Mouse (Mus musculus) stomach, embryonic 15.5 days (tissue): Measurements from ENCODE around the gene Ptprf. TPM values are rescaled to one million over a fixed set of nuclear protein-coding genes. Genes with fewer than 3 reads are reported as not detected.

Experiments
- ATAC-seq: fragments of 200-750 bp; cut with Nextera tagmentation; 2 replicates; pipeline ENCODE4 v1.8.0; 2017; ENCODE audit warnings: low read depth, moderate number of reproducible peaks, moderate TSS enrichment; ENCODE audit not compliant: insufficient read depth, low FRiP score
- H3K27ac ChIP-seq: fragments of 300-500 bp; sonication (generic); 2 replicates; pipeline ENCODE4 v1.5.1; 2015; ENCODE audit warnings: mild to moderate bottlenecking, inconsistent platforms
- H3K27me3 ChIP-seq: fragments of 300-500 bp; sonication (generic); replicated peaks from 2 replicates; pipeline ENCODE4 v1.6.1; 2015; ENCODE audit warnings: inconsistent platforms
- H3K36me3 ChIP-seq: fragments of 300-500 bp; sonication (generic); 2 replicates; pipeline ENCODE4 v1.6.1; 2015; ENCODE audit warnings: inconsistent platforms
- H3K4me1 ChIP-seq: fragments of 300-500 bp; sonication (generic); 2 replicates; pipeline ENCODE4 v1.6.1; 2015; ENCODE audit warnings: inconsistent platforms
- H3K4me2 ChIP-seq: fragments of 300-500 bp; sonication (generic); 2 replicates; pipeline ENCODE4 v1.6.1; 2015; ENCODE audit warnings: mild to moderate bottlenecking, inconsistent platforms
- H3K4me3 ChIP-seq: fragments of 300-500 bp; sonication (generic); replicated peaks from 2 replicates; pipeline ENCODE4 v1.5.1; 2015; ENCODE audit warnings: inconsistent platforms
- H3K9ac ChIP-seq: fragments of 300-500 bp; sonication (generic); 2 replicates; pipeline ENCODE4 v1.6.1; 2015; ENCODE audit warnings: inconsistent platforms
- H3K9me3 ChIP-seq: fragments of 300-500 bp; sonication (generic); 2 replicates; pipeline ENCODE4 v1.6.1; 2016; ENCODE audit warnings: inconsistent platforms
- WGBS: fragments of 180-500 bp; shearing (Covaris S2); methylation state at CpG from one replicate; pipeline ENCODE4 v1.1.7; 2015; 5-methylcytosine and 5-hydroxymethylcytosine counted together
- polyA plus RNA-seq: library from polyadenylated mRNA; unstranded; fragments of >200 nt; fragmentation: Nextera tagmentation; extraction: Ambion mirVana; gene quantifications from 2 replicates; pipeline ENCODE4 v1.2.1, GENCODE M21; 2015

Ptprf gene
- polyA plus RNA-seq, 1 experiment from 2014 or later, result 79.2 TPM

DNA sequence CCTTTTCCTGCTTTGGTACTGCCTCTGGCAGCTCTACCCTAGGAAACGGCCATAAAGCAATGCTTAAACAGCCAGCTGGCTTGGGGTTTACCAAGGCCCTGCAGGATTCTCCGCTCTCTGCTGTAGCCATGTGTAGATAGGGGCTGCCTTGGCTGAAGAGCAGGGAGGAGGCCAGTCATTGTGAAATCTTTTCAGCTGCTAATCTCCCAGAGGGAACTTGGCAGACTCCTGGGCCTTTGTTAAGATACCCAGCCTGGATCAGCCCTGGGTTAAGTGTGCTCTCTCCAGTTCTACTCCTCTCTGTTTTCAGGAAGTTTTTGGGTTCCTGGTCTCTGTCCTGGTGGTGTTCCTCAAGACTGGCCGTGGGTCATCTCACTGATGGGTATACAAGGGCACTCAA is 43.9 kb downstream of the Ptprf start:
- H3K9ac ChIP-seq, result no peak overlapping the region
- no peaks in the 10 kb centered on the region for H3K9me3 ChIP-seq
- H3K4me1 ChIP-seq, result peaks cover 9% of the 10 kb centered on the region
- H3K4me2 ChIP-seq, result no peak overlapping the region
- no peaks in the 10 kb centered on the region for H3K27me3 ChIP-seq
- peaks cover 33% of the 10 kb centered on the region for H3K36me3 ChIP-seq
- no peak overlapping the region for H3K27ac ChIP-seq
- ATAC-seq, result no peak
- 80% methylated on average over 3 of the region's 3 CpGs for WGBS
- no peak overlapping the region for H3K4me3 ChIP-seq

DNA sequence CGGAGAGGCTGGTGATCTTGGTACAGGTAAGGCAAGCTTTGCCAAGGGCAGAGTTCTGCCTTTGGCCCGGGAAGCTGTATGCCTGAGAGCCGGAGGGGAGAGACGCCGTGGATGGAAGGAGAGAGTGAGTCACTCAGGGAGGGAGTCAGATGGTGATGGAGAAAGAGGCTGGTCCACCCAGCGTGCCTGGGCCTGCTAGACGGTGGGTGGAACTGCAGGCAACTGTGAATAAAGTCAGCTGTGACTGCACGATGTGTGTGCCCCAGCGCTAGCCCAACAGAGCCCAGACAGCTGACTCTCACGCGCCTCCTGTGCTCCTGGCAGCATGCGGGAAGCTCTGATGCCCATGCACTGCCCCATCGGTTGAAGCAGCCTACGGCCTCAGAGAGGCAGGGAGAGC is 45.4 kb downstream of the Ptprf start:
- Histone ChIP-seq H3K27me3 (no peaks in the 10 kb centered on the region), H3K9ac (no peak overlapping the region), H3K4me2 (no peak overlapping the region), H3K36me3 (peaks cover 24% of the 10 kb centered on the region), H3K27ac (peak overlapping the region; percentile 21; the same call in 1 of the 2 replicates), H3K9me3 (no peaks in the 10 kb centered on the region), H3K4me1 (peaks cover 10% of the 10 kb centered on the region), H3K4me3 (no peak overlapping the region)
- WGBS, result 72% methylated on average over 14 of the region's 14 CpGs
- ATAC-seq, result peak; percentile 51; the same call in 1 of the 2 replicates

DNA sequence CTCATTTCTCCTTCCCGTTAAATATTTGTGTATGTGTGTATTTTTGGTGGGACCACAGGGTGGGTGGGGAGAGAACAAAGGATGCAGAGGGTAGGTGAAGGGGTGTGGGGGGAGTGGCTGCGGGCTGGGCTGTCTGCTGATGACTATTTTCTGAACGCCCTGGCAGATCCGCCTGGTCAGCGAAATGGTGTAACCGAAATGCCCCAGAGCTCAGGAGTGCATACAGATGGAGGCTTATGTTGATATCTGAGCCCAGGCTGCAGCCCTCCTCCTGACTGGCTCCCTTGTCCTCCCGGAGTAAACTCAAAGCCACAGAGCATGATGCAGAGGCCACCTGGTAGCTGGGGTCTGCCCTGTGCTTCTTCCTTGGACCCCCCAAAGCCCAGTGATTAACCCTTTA is 47.4 kb downstream of the Ptprf start:
- peaks cover 16% of the 10 kb centered on the region; the same call in 1 of the 2 replicates for H3K36me3 ChIP-seq
- no peak for ATAC-seq
- 59% methylated on average over 7 of the region's 7 CpGs for WGBS

DNA sequence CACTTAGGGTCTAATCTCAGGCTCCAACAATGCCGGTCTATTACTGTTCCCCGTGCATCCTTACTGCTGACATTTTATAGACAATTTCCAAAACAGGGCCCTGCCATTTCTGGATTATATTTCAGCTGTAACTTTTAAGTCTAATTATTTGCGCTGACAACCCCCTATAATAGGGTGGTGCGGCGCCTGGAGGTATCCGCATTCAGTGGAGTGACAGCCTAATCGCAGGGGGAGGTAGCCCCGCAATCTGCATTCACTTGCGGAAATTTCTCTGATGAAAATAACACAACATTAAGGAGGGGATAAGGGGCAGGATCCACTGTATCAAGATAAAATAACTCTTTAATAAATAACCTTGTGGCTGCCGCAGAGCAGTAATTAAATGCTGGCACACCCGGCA is 47.9 kb downstream of the Ptprf start:
- no peak overlapping the region for H3K9ac ChIP-seq
- no peak overlapping the region for H3K4me3 ChIP-seq
- peaks cover 15% of the 10 kb centered on the region for H3K36me3 ChIP-seq
- H3K9me3 ChIP-seq, result no peaks in the 10 kb centered on the region
- H3K4me2 ChIP-seq, result no peak overlapping the region
- no peaks in the 10 kb centered on the region for H3K27me3 ChIP-seq
- H3K27ac ChIP-seq, result no peak overlapping the region
- WGBS, result 81% methylated on average over 11 of the region's 11 CpGs
- H3K4me1 ChIP-seq, result 0 out of 2 replicates have a peak, but pooled peaks cover 6% of the 10 kb centered on the region
- ATAC-seq, result no peak

More for the DNA sequence above, 47.4 kb downstream of the Ptprf start:
- H3K27me3 ChIP-seq, result no peaks in the 10 kb centered on the region
- no peak overlapping the region for H3K27ac ChIP-seq
- H3K9ac ChIP-seq, result no peak overlapping the region
- no peak overlapping the region for H3K4me3 ChIP-seq
- no peaks in the 10 kb centered on the region for H3K9me3 ChIP-seq
- H3K4me2 ChIP-seq, result no peak overlapping the region
- 0 out of 2 replicates have a peak, but pooled peaks cover 6% of the 10 kb centered on the region for H3K4me1 ChIP-seq

DNA sequence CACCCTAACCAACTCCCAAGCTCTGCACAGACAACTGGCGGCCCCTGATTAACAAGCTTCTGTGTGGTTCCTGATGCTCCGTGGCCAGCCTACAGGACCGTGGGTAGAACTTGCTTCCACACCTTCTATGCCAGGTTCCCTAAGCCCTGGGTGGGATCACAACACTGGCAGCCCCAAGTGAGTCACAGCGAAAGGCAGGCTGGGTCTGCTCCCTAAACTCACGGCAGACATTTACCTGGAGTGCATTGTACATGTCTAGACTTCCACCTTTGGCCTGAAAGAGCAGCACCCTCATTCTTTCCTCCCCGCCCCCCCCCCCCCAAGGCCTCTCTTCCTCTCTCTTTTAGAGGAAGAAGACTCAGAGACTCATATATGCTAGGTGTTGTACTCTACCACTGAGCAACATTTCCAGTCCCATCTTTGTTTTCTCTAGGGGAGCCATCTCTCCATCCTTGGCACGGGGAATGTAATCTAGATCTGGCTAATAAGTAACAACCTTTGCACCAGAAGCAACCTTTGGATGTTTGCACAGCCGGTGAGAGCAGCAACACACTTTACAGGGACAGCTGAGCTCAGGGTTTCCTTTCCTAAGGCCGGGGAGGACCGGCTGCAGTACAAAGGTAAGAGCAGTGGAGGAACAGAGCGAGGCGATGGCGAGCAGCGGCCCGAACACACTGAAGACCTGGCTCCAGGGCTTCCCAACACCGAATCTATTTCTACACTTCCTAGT is 51.1 kb downstream of the Ptprf start:
- Histone ChIP-seq H3K4me1 (peaks cover 9% of the 10 kb centered on the region; the same call in 1 of the 2 replicates), H3K4me3 (no peak overlapping the region), H3K9ac (no peak overlapping the region), H3K36me3 (peaks cover 35% of the 10 kb centered on the region), H3K27ac (peak overlapping the region; percentile 76), H3K9me3 (no peaks in the 10 kb centered on the region), H3K27me3 (no peaks in the 10 kb centered on the region), H3K4me2 (no peak overlapping the region)
- 65% methylated on average over 15 of the region's 16 CpGs for WGBS
- ATAC-seq, result peak; percentile 87

DNA sequence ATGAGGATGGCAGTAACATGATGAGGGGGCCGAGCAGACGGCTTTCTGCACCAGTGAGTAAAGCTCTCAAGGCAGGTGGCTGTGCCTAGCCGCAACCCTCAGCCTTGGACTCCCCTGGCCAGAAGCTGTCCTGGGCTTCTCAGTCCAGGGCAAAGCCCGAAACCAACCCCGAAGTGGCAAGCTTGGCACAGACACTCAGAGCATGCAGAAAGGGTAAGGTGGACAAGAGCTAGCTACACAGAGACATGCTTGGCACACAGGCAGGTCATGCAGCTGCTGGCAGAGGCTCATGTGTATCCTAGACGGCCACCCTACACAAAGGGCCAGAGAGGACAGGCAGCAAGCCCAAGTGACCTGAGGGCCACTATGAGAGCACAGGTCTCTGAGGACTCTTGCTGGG is 52.5 kb downstream of the Ptprf start:
- 87% methylated on average over 6 of the region's 6 CpGs for WGBS
- Histone ChIP-seq H3K9me3 (no peaks in the 10 kb centered on the region), H3K36me3 (peaks cover 43% of the 10 kb centered on the region), H3K4me1 (peaks cover 7% of the 10 kb centered on the region; the same call in 1 of the 2 replicates), H3K4me3 (no peak overlapping the region), H3K4me2 (no peak overlapping the region), H3K27me3 (no peaks in the 10 kb centered on the region), H3K9ac (no peak overlapping the region), H3K27ac (no peak overlapping the region)
- ATAC-seq, result no peak

DNA sequence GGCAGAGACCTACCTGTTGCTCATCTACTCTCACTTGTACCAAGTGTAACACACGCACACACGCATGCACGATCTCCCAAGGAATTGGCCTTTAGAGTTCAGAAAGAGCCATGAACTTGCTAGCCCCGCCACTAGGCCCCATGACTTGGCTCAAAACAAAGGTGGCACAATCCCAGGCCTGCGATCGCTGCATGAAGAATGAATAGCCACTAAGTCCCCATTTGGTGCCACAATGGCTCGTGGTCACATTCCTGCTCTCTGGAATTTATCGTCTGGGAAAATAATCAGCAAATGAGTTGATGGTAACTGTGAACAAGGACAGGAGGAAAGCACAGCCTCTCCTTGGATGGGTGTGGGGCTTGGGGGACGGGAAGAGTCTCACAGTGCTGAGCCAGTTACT is 54.3 kb downstream of the Ptprf start:
- Histone ChIP-seq H3K4me2 (no peak overlapping the region), H3K4me1 (peaks cover 4% of the 10 kb centered on the region; the same call in 1 of the 2 replicates), H3K9ac (no peak overlapping the region), H3K9me3 (no peaks in the 10 kb centered on the region), H3K4me3 (no peak overlapping the region), H3K36me3 (peaks cover 38% of the 10 kb centered on the region), H3K27me3 (no peaks in the 10 kb centered on the region), H3K27ac (no peak overlapping the region)
- ATAC-seq, result no peak
- WGBS, result 83% methylated on average over 9 of the region's 9 CpGs

DNA sequence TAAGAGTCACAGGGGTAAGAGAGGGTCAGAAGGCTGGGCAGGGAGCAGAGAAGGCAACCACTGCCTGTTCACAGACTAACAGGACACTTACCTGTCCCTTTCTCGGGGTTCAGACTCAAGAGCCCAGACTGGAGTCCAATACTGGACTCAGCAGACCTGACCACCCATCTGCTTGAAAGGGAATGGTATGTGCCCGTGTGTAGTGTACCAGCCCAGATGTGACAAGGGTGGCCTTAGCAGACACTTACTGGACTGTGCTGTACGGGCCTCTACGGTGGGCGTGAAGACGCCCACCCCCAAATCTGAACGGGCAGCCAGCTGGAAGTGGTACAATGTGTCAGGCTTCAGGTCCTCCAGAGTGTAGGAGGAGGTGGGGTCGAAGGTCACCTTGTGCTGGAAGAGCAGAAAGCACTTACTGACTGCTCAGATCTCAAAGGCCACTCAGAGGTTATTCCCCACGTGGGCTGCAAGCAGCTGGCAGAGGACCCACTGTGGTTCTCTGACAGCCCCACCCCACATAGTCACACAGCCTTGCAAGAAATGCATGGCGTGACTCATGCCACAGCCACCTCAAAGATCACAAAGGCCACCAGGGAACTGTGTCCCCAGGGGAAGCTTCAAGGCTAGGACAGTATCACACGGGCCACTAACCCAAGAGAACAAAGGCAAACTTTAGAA is 56.4 kb downstream of the Ptprf start:
- no peak overlapping the region for H3K4me3 ChIP-seq
- H3K4me1 ChIP-seq, result peaks cover 4% of the 10 kb centered on the region; the same call in 1 of the 2 replicates
- H3K9ac ChIP-seq, result no peak overlapping the region
- no peak overlapping the region for H3K4me2 ChIP-seq
- H3K27me3 ChIP-seq, result no peaks in the 10 kb centered on the region
- ATAC-seq, result no peak
- H3K36me3 ChIP-seq, result peaks cover 51% of the 10 kb centered on the region
- H3K9me3 ChIP-seq, result no peaks in the 10 kb centered on the region
- WGBS, result 60% methylated on average over 11 of the region's 11 CpGs
- H3K27ac ChIP-seq, result no peak overlapping the region

DNA sequence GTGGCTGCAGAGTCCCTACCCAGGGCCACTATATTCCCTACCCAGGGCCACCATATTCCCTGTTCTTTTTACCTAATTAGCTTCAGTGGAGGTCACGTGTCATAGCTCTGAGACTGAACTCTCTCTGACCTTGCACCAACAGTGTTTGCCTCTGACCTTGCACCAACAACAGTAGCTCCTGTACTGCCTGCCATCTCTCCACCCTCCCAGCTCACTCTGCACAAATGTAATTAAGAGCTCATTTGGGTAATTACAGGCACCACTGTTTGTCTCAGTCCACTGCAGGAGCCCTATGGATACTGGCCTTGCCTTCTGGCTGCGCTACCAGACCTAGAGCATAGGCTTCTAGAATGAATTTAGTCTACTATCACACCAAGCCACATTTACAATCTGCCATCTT is 57.3 kb downstream of the Ptprf start:
- peaks cover 4% of the 10 kb centered on the region; the same call in 1 of the 2 replicates for H3K4me1 ChIP-seq
- H3K4me3 ChIP-seq, result no peak overlapping the region
- H3K36me3 ChIP-seq, result peaks cover 55% of the 10 kb centered on the region
- no peak overlapping the region for H3K9ac ChIP-seq
- no peak overlapping the region for H3K4me2 ChIP-seq
- no peaks in the 10 kb centered on the region for H3K27me3 ChIP-seq
- H3K9me3 ChIP-seq, result no peaks in the 10 kb centered on the region
- ATAC-seq, result no peak
- WGBS, result 78% methylated on average over 2 of the region's 2 CpGs
- H3K27ac ChIP-seq, result peak overlapping the region; percentile 7; the same call in 1 of the 2 replicates

DNA sequence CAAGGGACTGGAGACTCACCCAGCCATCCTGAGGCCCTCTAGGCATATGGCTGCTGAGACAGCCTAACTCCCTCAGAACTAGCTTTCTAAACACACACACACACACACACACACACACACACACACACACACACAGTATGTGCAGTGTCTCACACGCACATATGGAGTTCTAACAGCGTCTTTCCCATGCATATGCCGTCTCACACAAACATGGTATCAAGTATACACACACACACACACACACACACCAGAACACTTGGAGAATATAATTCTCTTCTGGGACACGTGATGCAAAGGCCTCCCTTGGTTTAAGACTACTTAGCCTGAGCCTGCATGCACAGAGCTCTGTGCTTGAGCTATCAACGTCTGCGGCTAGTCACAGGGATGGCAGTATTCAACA is 59.3 kb downstream of the Ptprf start:
- 80% methylated on average over 6 of the region's 6 CpGs for WGBS
- no peak overlapping the region for H3K4me3 ChIP-seq
- no peaks in the 10 kb centered on the region for H3K9me3 ChIP-seq
- no peak overlapping the region for H3K4me2 ChIP-seq
- no peak overlapping the region for H3K27ac ChIP-seq
- ATAC-seq, result no peak
- no peak overlapping the region for H3K9ac ChIP-seq
- H3K4me1 ChIP-seq, result peaks cover 4% of the 10 kb centered on the region; the same call in 1 of the 2 replicates
- H3K36me3 ChIP-seq, result peaks cover 45% of the 10 kb centered on the region
- no peaks in the 10 kb centered on the region for H3K27me3 ChIP-seq

DNA sequence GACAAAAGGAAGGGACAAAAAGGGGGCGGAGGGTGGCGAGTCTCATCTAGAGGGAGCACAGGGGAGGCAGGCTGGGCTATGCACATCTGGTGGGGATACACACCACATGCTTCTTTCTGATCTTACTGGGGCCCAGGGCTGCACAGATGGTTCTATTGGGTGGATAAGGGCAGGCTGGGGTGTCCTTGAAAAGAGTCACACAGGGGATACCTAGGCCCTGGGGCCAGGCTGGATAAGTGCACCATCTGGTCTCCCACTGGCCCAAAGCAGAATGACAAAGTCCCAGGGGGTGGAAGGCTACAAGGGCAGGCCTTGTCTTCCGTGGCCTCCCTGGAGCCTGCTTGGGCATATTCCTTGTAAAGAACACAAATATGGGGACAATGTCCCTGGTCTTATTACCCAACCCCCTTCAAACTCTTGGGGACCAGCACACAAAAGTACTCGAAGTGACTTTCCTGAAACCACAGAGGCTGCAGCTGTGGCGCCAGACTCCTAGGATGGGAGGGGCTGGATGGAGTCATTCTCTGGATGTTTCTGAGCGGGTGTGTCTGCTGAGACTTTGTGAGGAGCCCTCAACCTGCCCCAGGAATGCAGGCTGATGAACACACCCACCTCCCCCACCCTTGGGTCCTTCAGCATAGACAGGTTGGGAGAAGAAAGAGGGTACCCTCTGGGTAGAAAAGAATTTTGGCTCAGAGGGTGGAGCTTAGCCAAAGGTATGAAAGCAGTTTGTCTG is 62.0 kb downstream of the Ptprf start:
- peaks cover 46% of the 10 kb centered on the region for H3K36me3 ChIP-seq
- ATAC-seq, result peak; percentile 41; the same call in 1 of the 2 replicates
- 0 out of 2 replicates have a peak overlapping the region, but pooled peaks have one; percentile 16 for H3K27ac ChIP-seq
- H3K27me3 ChIP-seq, result no peaks in the 10 kb centered on the region
- no peaks in the 10 kb centered on the region for H3K9me3 ChIP-seq
- WGBS, result 61% methylated on average over 6 of the region's 6 CpGs
- H3K4me3 ChIP-seq, result no peak overlapping the region
- H3K4me2 ChIP-seq, result no peak overlapping the region
- H3K9ac ChIP-seq, result no peak overlapping the region
- H3K4me1 ChIP-seq, result no peaks in the 10 kb centered on the region
